Mouse (Mus musculus) adrenal gland, postnatal 4 days (tissue): ENCODE data around the gene Ccdc62. TPM values are rescaled to one million over a fixed set of nuclear protein-coding genes. Genes with fewer than 3 reads are reported as not detected.

Experiments used
- DNase-seq, 2 experiments: peaks; one replicate each; pipeline ENCODE4 v3.0.0; 2021 to 2022; ENCODE audit warnings: low spot score in 2 of 2, mixed read lengths in 2 of 2
- total RNA-seq, 2 experiments: library from RNA; stranded (reverse); gene quantifications; 2 replicates each; pipeline ENCODE4 v1.2.3; 2021

The Ccdc62 gene
- total RNA-seq, 2 experiments from 2014 or later, result 5.4 to 8.0 TPM

DNA sequence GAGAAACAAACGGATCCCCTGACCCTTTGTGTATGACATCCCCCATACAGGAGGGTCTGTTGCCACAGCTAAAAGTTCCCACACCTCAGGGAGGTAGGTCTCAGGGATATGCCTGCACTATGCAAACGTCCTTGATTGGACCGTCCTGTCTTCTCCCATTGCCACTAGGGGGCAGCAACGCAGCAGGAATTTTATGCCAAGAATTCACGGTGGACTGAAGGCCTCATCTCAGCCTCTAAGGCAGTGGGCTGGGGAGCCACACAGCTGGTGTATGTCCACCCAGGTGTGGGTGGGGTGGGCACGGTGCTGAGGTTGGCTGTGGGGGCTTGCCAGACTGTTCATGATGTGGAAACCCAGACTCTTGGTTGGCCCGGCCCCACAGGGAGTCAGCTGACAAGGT is 70.3 kb downstream of the Ccdc62 start:
- peak; percentile 58 to 87 for DNase-seq

- DNase-seq, result no peak
Observed at GRCm38 (mm10) chr5:124001274-124001673, 70.8 kb downstream of the Ccdc62 start.

DNA sequence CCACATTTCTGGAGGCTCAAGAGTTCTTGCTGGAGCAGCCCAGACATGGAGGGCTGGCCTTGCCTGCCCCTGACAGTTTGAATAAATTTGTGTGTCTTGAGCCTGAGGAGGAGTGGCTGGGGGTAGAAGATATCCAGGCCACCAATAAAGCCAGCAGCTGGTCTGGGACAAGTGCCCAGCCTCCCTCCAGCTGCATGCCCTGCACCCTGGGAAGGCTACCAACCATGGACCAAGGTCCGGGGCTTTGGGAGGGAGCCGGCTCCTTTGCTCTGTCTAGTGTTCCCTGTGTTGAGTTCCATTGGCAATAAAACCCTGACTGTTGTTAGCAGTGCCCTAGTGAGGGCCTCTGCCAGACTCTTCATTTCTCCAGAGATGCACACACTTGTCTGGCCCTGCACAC is 72.4 kb downstream of the Ccdc62 start:
- no peak for DNase-seq

DNA sequence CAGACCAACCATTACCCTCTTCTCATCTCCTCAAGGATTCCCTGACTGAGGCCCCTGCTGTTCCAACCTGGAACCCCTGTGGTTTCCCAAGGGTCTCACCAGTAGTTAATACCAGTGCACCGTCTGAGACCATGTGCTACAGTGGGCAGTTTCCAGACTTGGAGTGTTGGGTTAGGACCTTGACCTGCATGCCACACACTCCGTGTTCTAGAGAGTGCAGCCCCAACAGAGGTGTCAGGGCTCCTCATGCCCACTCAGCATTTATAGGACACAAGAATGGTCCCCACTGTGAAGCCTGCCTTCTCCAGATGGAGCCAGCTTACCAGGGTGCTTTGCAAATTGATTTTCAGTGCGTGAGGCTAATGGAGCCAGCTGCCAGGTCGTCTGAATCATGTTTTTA is 72.9 kb downstream of the Ccdc62 start:
- DNase-seq, result no peak

DNA sequence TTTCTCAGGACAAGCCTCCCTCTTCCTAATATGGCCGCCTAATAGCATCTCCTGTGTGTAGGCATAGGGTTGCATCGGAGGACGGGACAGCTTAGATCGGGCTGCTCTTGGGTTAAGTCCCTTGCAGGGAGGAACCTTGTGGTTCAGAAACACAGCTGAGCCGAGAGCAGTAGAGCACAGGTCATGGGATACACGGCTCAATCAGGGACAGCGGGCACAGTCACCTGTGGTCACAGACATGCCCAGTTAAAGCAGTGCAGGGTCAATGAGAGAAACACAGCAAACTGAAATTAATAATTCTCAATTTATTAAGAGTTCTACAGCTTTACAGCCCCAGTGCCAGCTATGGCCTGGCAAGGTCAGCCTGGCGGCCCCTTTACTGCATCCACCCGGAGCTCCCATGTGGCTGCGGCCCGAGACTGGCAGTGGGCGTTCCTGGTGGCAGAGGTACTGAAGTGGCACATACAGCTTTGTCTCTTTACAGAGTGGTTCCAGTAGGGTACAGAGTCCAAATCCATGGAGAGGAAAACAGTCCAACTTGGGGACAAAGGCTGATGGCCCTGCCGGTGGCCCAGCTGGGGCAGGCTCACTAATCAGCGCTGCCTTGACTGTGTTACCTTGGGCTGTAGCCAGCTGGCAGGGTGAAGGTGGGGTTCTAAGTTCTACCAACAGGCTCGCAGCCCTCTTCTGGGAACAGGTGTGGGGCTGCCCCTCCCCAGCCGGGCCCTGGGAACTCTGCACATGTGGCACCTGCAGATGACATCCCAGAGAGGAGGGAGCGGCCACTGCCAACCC is 74.1 kb downstream of the Ccdc62 start:
- DNase-seq, result peak in 1 of 2 experiments; percentile 45

GRCm38 (mm10) chr5:124005151-124005500 is 74.6 kb downstream of the Ccdc62 start:
- no peak for DNase-seq

GRCm38 (mm10) chr5:124005591-124005990 is 75.1 kb downstream of the Ccdc62 start:
- no peak for DNase-seq

DNA sequence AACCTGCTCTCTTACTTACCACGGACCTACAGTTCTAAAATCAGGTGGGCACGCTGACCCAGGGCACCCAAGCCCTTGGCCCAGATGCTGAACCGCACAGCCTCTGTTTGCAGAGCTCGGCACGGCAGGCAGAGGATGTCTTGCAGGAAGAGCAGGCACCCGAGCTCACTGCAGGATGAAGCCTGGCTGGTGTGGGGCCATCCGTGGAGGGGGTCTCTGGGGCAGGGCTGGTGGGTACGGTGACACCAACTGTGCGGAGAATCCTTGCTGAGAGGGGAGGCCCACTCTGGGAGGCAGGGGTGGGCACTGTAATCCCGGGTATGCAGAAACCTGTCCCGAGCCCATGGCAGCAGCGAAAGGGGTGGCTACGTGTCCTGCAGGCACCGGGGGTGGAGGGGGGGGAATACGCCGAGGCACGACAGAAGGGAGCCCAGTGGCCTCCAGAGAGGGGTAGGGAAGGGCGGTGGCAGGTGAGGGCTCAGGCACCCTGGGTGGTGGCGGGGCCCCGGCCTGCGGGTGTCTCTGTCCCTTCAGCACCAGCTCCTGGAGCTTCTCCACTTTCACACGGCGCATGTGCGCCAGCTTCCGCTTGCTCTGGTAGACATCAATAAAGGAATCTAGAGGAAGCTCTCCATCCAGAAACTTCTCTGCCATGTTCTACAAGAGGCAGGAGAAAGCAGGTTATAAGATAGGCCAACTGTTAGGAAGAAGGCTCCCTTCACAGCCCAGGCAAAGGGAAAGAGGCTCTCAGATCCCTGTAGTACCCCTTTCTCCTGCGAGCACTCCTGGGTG is 75.8 kb downstream of the Ccdc62 start:
- no peak for DNase-seq

DNA sequence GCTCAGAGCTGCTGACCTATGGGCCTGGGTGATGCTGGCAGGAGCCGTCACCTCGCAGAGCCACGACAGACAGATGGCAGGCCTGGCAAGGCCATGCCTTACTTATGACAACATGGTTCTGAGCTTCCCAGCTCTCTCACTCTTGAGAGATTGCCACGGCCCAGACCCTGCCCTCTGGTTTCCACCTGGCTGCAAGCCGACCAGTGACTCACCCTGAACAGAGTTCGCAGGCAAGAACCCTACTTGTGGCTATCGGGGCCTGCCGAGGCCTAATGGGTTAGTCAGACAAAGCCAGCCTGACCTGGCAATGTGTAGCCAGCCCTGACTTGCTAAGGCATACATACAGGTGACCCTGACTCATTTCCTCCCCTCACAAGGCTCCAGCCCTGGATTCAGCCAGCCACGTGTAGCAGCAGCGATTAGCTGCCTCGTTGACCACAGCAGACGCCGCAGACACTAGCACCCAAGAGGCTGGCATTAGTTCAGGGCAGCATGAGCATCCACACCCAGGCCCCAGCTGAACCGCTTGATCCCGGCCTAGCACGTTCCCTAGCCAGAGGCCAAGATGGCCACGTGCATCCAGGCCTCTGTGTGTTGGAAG is 76.5 kb downstream of the Ccdc62 start:
- DNase-seq, result peak; percentile 54 to 68

DNA sequence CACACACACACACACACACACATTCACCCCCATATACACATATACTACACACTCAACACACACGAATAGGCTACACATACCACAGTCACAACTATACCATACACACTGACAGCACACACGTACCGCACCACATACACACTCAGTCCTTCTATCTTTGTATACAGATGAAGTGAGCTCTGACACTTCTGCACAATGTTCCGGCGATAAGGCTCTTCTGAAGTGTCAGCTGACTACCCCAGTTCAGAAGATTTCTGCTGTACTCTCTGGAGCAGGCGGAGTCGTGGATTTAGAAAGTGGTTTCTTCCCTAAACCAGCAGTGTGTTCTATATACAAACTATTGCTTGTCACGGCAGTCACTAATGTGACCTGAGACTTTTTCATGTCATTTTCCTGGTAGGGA is 79.6 kb downstream of the Ccdc62 start:
- no peak for DNase-seq

DNA sequence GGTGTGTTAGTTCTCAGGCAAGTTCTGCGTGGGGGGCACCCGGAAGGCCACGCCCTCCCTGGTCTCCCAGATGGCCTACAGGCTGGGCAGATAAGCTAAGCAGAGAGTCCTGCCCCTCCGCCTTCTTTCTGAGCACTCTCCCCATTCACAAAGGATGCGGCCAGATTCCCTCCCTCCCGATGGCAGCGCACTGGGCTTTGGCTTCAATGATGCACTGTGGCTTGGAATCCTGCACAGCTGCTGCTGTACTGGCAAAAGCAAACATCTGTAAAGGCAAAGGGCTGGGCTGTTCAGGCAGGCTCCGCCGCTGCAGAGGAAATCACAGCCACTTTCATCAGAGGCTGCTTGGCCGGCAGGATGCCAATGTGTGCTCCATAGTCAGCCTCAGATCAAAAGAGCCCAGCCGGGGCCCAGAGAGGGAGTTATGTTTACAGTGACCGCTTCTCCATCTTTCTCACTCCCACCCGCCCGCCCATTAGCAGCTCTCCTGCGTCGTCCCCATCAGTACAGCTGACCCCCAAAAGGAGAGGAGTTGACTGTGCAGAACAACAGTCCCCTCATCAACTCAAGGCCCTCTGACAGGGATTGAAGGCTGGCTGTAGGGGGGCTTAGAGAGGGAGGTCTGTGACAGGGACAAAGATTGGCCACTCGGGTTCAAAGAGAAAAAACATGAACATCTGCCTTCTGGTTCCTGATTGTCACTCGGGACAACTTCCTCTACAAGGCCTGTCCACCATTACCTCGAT is 80.6 kb downstream of the Ccdc62 start:
- DNase-seq, result no peak

GRCm38 (mm10) chr5:124011927-124012326 is 81.4 kb downstream of the Ccdc62 start:
- DNase-seq, result no peak

GRCm38 (mm10) chr5:124012885-124013284 is 82.4 kb downstream of the Ccdc62 start:
- DNase-seq, result no peak

DNA sequence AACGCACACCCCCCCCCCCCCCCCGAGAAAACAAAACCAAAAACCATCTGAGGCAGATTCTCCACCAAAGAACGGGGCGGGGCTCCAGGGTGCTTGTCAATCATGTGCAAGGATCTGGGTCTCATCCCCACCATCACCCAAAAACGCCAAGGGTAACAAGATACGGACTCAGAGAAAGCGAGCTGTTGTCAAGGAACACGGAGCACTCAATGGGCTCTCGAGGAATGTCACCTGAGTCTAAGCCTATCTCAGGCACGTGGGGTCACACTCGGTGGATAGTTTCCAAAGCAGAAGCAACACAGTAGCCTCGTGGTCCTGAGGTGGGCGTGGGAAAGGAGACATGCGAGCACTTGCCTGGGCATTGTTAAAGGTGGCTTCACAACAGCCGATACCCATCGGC is 83.3 kb downstream of the Ccdc62 start:
- DNase-seq, result no peak

- no peak for DNase-seq
Observed at GRCm38 (mm10) chr5:124014180-124014579, 83.7 kb downstream of the Ccdc62 start.

DNA sequence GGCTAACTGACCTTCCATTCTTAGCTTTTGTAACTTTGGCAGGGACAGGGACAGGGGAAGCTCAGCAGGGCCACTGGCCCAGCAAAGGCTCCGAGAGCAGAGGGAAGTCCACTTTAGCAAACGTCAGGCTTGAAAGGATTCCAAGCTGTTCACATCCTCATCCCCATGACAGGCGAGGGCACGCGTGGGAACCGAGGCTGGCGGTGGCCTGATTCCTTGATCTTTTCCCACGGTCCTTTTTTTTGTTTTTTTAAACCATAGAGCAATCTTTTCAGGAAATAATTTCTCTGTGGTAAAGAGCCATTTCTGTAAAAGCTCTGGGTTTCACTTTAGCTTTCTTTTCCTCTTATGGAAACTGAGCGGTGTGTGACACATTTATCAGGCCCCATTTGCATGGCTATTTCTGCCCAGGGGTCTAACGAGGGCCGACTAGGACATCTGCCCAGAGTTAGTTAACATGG is 84.3 kb downstream of the Ccdc62 start:
- no peak for DNase-seq

DNA sequence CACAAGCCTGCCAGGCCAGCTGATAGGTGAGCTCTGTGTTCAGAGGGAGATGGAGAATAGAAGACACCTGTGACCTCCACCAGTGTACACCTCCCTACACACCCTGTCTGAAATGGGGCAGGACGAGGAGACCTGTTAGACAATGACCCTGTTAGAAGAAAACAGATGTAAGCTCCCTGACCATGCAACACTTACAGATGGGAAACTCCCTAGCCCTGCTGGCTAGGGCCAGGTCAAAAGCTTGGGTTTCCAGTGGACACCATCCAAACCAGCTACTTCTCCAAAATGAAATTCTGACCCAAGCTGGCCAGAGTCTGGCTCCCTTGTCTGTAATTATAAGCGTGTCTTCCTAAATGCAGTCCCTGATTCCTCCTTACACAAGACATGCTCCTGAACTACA is 85.2 kb downstream of the Ccdc62 start:
- DNase-seq, result no peak

- DNase-seq, result no peak
Observed at GRCm38 (mm10) chr5:124016291-124016821, 85.9 kb downstream of the Ccdc62 start.

DNA sequence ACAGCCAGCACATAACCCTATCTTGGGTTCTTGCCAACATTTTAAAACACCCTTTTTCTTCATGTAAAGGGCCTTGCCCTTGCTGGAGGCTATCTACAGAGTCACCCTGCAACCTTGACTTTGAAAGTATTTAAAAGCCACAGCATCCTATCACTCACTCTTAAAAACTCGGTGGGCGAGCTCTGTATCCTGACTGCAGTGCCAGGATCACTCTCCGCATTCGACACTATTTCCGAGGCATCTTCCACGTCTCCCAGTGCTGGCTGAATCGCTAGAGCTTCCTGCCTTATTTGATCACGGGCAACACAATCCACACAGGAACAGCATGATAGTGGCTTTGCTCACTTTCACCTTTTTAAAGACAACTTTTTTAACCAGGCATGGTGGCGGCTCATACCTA is 87.5 kb downstream of the Ccdc62 start:
- no peak for DNase-seq

- DNase-seq, result no peak
Observed at GRCm38 (mm10) chr5:124018651-124019050, 88.2 kb downstream of the Ccdc62 start.
